Mouse (Mus musculus) heart, embryonic 11.5 days (tissue): ENCODE measurements around the gene Wrap53. TPM values are rescaled to one million over a fixed set of nuclear protein-coding genes. Genes with fewer than 3 reads are reported as not detected.
A peak's percentile ranks its signal among the peaks of the same experiment; 100 is the strongest.

Source experiments
- ATAC-seq: fragments of 200-750 bp; cut with Nextera tagmentation; replicated peaks from 2 replicates; pipeline ENCODE4 v1.8.0; 2017; ENCODE audit warnings: moderate library complexity; ENCODE audit not compliant: insufficient number of reproducible peaks, low FRiP score, low TSS enrichment
- H3K27ac ChIP-seq: fragments of 300-500 bp; sonication (generic); 2 replicates; pipeline ENCODE4 v1.5.1; 2014; ENCODE audit warnings: mild to moderate bottlenecking, low read depth, low read length
- H3K27me3 ChIP-seq: fragments of 300-500 bp; sonication (generic); 2 replicates; pipeline ENCODE4 v1.6.1; 2014; ENCODE audit warnings: mild to moderate bottlenecking, low read length, mixed read lengths; ENCODE audit not compliant: control insufficient read depth, insufficient read depth
- H3K36me3 ChIP-seq: fragments of 300-500 bp; sonication (generic); 2 replicates; pipeline ENCODE4 v1.6.1; 2014; ENCODE audit warnings: mild to moderate bottlenecking, low read length, moderate library complexity, mixed read lengths; ENCODE audit not compliant: control insufficient read depth, insufficient read depth
- H3K4me1 ChIP-seq: fragments of 300-500 bp; sonication (generic); 2 replicates; pipeline ENCODE4 v1.6.1; 2014; ENCODE audit warnings: low read length; ENCODE audit not compliant: control insufficient read depth, insufficient read depth
- H3K4me2 ChIP-seq: fragments of 300-500 bp; sonication (generic); 2 replicates; pipeline ENCODE4 v1.6.1; 2014; ENCODE audit warnings: mild to moderate bottlenecking, moderate library complexity
- H3K4me3 ChIP-seq: fragments of 300-500 bp; sonication (generic); 2 replicates; pipeline ENCODE4 v1.5.1; 2014; ENCODE audit warnings: low read depth, low read length
- H3K9ac ChIP-seq: fragments of 300-500 bp; sonication (generic); 2 replicates; pipeline ENCODE4 v1.6.1; 2014; ENCODE audit warnings: mild to moderate bottlenecking, low read depth, low read length, moderate library complexity
- H3K9me3 ChIP-seq: fragments of 300-500 bp; sonication (generic); replicated peaks from 2 replicates; pipeline ENCODE4 v1.6.1; 2016; ENCODE audit warnings: low read length; ENCODE audit not compliant: control insufficient read depth
- WGBS: fragments of 180-500 bp; shearing (Covaris S2); extraction: QIAGEN DNeasy Blood & Tissue Kit; methylation state at CpG from one replicate; pipeline ENCODE4 v1.1.7; 2014; ENCODE audit not compliant: insufficient replicate concordance; 5-methylcytosine and 5-hydroxymethylcytosine counted together
- polyA plus RNA-seq: library from polyadenylated mRNA; unstranded; fragments of >200 nt; fragmentation: Nextera tagmentation; extraction: Ambion mirVana; gene quantifications from 2 replicates; pipeline ENCODE4 v1.2.1, GENCODE M21; 2014

The Wrap53 gene
- polyA plus RNA-seq, 1 experiment from 2014 or later, result 20.3 TPM

DNA sequence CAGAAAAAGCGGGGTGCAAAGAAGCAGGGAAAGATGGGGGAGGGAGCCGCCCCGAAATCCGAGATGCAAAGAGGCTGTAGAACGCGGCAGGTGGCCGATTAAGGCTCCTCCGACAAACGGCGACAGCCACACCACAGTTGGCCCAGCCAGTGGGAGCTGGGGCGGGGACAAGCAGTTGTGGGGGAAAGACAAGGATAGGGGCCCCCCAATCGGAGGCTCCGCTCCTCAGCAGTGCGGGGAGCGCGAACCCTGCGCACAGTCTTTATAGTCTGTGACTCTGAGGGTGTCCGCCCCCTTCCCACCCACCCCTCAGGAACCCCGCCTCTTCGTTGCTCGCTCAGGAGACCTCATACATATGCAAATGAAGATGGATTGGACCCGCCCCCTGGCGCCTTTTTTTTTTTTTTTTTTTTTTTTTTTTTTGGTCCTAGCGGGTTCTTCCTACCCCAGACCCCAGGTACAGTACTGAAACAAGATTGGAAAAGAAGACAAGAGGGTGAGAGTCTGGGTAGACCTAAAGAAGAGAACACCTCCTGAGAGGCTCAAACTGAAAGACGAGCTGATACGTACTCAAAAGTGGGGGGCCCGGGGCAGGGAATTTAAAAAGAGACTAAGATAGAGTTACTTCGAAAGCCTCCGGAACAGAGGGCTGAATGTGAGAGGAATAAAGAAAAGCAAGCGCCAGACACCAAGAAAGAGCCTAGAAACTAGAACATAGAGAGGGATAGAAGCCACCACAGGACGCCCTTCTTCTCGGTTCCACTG lies 25.9 kb upstream of the Wrap53 start, which contains the start of gene Atp1b2:
Gene Atp1b2, minus strand, starts transcription at position 217 of the 765 bp plus-strand sequence.
- Histone ChIP-seq H3K4me1 (peaks cover 26% of the 10 kb centered on the region), H3K9me3 (no peaks in the 10 kb centered on the region), H3K4me3 (peak within 1 kb of the TSS; percentile 59), H3K27me3 (no peaks in the 10 kb centered on the region), H3K9ac (peak within 1 kb of the TSS; percentile 83), H3K36me3 (no peaks in the 10 kb centered on the region), H3K27ac (peak within 1 kb of the TSS; percentile 77), H3K4me2 (peak within 1 kb of the TSS; percentile 99)
- ATAC-seq, result peak; percentile 88
- WGBS, result 1% methylated on average over 32 of the region's 32 CpGs

DNA sequence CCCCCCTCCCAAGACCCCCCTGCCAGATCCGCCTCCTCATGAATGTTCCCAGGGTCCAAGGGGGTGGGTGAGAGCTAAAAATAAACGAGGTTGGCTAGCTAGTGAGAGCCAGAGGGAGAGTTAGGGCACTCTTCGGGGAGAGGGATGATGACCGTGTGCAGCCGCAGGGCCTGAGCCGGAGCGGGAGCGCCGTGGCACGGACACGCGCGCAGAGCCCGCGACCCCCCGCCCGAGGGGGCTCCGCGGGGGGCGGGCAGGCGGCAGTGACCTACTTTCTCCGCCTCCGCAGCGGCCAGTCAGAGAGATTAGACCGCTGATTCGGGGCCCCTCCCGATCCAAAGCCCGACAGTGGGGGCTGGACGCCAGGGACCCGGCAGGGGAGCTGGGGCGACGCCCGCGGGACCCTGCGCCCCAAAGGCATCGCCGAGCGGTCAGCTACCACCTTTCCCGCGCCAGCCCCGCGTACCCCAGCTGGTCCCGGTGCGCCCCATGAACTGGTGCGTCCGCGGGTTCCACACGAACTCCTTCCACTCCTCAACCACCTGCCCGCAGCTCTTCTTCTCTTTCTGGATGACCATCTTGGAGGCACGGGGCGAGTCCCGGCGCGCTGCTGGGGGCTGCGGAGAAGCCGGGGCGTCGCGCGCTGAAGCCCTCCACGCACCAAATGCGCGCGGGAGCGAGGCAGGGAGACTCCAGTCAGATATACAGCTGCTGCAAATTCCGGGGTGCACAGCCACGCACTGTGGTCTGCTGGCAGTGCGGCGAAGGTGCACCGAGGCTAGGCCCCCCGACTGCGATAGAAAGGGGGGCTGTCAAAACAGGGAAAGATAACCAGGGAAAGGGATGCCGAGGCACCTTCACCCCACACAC lies 25.0 kb upstream of the Wrap53 start:
- Histone ChIP-seq H3K4me3 (peak overlapping the region; percentile 59), H3K9ac (peak overlapping the region; percentile 83), H3K27ac (peak overlapping the region; percentile 77), H3K4me2 (peak overlapping the region; percentile 99), H3K4me1 (peaks cover 35% of the 10 kb centered on the region), H3K36me3 (no peaks in the 10 kb centered on the region), H3K27me3 (no peaks in the 10 kb centered on the region), H3K9me3 (no peaks in the 10 kb centered on the region)
- under 1% methylated on average over 63 of the region's 73 CpGs for WGBS
- ATAC-seq, result no peak

DNA sequence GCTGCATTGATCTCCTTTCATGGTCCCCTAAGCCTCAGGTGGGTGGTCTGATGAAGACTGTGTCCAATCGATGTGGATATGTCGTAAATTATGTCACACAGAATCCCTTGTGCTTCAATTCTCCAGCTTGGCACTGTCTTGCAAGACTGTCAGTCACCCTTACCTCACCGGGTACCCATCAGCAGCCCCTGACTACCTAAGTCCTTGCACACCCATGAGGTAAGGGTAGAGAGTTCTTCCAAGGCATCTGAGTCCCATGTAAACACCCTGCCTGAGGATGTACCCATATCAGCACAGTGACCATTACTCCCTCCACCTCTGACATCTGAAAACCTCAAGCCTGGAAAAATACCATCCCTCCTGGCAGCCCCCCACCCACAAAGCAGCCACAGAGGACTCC lies 24.3 kb upstream of the Wrap53 start:
- Histone ChIP-seq H3K4me2 (peak overlapping the region; percentile 99), H3K27me3 (no peaks in the 10 kb centered on the region), H3K4me1 (peaks cover 42% of the 10 kb centered on the region), H3K9me3 (no peaks in the 10 kb centered on the region), H3K27ac (peak overlapping the region; percentile 77; the same call in 1 of the 2 replicates), H3K4me3 (peak overlapping the region; percentile 59), H3K36me3 (no peaks in the 10 kb centered on the region), H3K9ac (peak overlapping the region; percentile 83; the same call in 1 of the 2 replicates)
- no peak for ATAC-seq
- WGBS, result 50% methylated on average over 3 of the region's 3 CpGs

DNA sequence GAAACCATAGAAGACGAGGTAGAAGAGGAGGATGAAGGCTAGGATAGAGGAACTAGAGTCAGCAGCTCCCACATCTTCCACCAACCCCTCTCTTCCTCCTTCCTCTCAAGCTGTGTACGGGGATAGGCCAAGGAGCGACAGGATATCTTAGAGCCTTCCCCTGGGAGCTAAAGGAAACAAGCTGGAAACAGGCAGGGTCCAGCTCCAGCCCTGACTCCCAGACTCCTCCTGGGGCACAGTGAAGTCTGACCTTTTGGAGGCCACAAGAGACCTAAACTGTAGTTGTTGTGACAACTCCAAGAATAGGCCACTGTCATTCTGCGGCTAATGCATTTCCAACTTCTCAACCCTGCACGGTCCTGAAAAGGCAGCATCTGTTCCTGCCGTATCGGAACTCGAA lies 23.5 kb upstream of the Wrap53 start:
- Histone ChIP-seq H3K36me3 (no peaks in the 10 kb centered on the region), H3K4me1 (peaks cover 44% of the 10 kb centered on the region), H3K27me3 (no peaks in the 10 kb centered on the region), H3K4me3 (no peak overlapping the region), H3K9me3 (no peaks in the 10 kb centered on the region), H3K27ac (no peak overlapping the region), H3K4me2 (peak overlapping the region; percentile 99; the same call in 1 of the 2 replicates), H3K9ac (no peak overlapping the region)
- no peak for ATAC-seq
- 68% methylated on average over 8 of the region's 8 CpGs for WGBS

DNA sequence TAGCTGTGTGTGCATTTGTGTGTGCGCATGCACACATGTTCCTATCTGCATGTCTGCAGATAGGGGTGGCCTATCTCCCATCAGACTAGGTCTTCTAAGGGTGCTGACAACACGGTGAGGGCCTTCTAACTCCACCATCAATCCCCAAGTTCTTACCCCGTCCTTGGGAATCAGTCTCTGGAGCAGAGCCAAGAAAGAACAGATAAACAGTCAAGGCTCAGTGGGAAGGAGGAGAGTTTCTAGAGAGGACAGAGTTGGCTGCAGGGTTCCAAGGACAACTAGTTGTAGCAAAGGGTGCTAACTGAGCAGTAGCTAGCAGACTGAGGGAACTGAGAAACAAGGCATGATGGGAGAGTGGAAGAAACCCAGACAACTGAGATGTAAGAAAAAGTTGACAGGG lies 21.7 kb upstream of the Wrap53 start:
- H3K27me3 ChIP-seq, result no peaks in the 10 kb centered on the region
- H3K9ac ChIP-seq, result peak overlapping the region; percentile 31; the same call in 1 of the 2 replicates
- no peak overlapping the region for H3K4me3 ChIP-seq
- H3K9me3 ChIP-seq, result no peaks in the 10 kb centered on the region
- H3K4me1 ChIP-seq, result peaks cover 44% of the 10 kb centered on the region
- H3K4me2 ChIP-seq, result peak overlapping the region; percentile 15; the same call in 1 of the 2 replicates
- WGBS, result 31% methylated on average over 3 of the region's 3 CpGs
- no peak for ATAC-seq
- no peaks in the 10 kb centered on the region for H3K36me3 ChIP-seq
- H3K27ac ChIP-seq, result peak overlapping the region; percentile 48; the same call in 1 of the 2 replicates

DNA sequence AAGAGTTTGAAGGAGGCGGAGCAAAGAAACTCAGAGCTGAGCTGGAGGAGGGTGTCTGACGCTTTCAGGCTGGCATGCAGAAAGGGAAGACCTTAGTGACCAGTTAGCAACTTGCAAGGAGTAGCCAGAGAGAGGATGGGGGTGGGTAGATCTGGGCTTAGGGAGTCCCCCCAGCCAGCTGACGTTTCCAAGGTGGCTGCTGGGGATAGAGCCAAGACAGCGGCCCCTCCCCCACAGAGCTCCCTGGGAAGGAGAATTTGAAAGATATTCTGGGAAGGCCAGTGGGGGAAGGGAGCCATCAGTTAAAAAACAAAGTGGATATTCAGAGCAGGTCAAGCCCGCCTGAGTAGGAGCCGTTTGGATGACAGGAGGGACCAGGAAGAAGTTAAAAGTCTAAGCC lies 20.0 kb upstream of the Wrap53 start:
- Histone ChIP-seq H3K9me3 (no peaks in the 10 kb centered on the region), H3K4me2 (peak overlapping the region; percentile 41), H3K9ac (no peak overlapping the region; the same call in 1 of the 2 replicates), H3K4me1 (peaks cover 44% of the 10 kb centered on the region), H3K27me3 (no peaks in the 10 kb centered on the region), H3K27ac (peak overlapping the region; percentile 73), H3K36me3 (no peaks in the 10 kb centered on the region), H3K4me3 (no peak overlapping the region)
- peak; percentile 53; the same call in 1 of the 2 replicates for ATAC-seq
- WGBS, result 8% methylated on average over 6 of the region's 6 CpGs

DNA sequence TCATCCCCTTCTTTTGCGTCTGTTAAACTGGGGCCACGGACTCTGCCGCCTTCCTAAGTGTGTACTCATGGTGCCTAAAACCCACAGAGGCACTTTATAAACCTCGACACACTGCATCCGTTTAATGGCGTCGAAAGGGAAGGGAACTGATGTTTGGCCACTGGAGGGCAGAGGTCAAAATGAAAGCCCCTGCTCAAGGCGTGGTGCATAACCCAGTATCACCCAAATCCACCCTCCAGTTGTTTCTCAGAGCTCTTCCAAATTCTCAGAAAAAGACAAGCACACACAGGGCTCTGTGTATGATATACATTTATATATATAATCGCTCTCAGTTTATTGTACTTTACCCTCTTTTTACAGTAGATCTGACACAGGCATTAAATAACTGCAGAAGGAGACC lies 19.4 kb upstream of the Wrap53 start:
- H3K9me3 ChIP-seq, result no peaks in the 10 kb centered on the region
- peak overlapping the region; percentile 41 for H3K4me2 ChIP-seq
- H3K36me3 ChIP-seq, result no peaks in the 10 kb centered on the region
- H3K4me3 ChIP-seq, result no peak overlapping the region
- peaks cover 42% of the 10 kb centered on the region for H3K4me1 ChIP-seq
- 0 out of 2 replicates have a peak overlapping the region, but pooled peaks have one; percentile 73 for H3K27ac ChIP-seq
- WGBS, result 7% methylated on average over 9 of the region's 9 CpGs
- no peaks in the 10 kb centered on the region for H3K27me3 ChIP-seq
- ATAC-seq, result no peak; the same call in 1 of the 2 replicates
- H3K9ac ChIP-seq, result no peak overlapping the region; the same call in 1 of the 2 replicates

DNA sequence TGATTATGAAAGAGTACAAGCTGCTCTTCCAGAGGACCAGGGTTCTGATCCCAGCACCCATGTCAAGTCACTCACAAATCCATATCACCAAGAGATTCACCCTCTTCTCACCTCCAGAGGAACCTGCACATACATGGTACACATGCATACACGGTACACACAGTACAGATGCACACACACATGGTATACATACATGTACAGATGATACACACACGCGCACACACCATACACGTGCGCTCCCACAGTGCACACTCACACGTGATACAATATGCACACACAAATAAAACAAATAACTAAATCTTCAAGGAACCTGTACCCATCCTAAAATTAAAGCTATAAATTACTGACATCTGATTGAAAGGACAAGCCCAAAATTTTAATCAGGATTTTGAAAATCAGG lies 14.8 kb upstream of the Wrap53 start:
- H3K9me3 ChIP-seq, result no peaks in the 10 kb centered on the region
- H3K27me3 ChIP-seq, result no peaks in the 10 kb centered on the region
- no peak overlapping the region for H3K4me3 ChIP-seq
- peaks cover 12% of the 10 kb centered on the region for H3K36me3 ChIP-seq
- H3K4me1 ChIP-seq, result peaks cover 8% of the 10 kb centered on the region
- no peak overlapping the region for H3K9ac ChIP-seq
- H3K27ac ChIP-seq, result no peak overlapping the region
- no peak for ATAC-seq
- H3K4me2 ChIP-seq, result no peak overlapping the region
- WGBS, result 95% methylated on average over 6 of the region's 6 CpGs
